Mouse (Mus musculus): ENCODE measurements around the gene Zcchc4. TPM values are rescaled to one million over a fixed set of nuclear protein-coding genes. Genes with fewer than 3 reads are reported as not detected.

Gene Zcchc4
- polyA plus RNA-seq, 1 experiment from 2014 or later, result 5.7 TPM

GRCm38 (mm10) chr5:52813312-52813711 lies 38.1 kb downstream of the Zcchc4 start:
- H3K36me3 ChIP-seq (ENCODE audit: control insufficient read depth, insufficient read depth, low read length), result peaks cover 7% of the 10 kb centered on the region
- no peaks in the 10 kb centered on the region for H3K27me3 ChIP-seq (ENCODE audit: control insufficient read depth, insufficient read depth, low read length)
- no peak overlapping the region for H3K9ac ChIP-seq (ENCODE audit: low read length)
- ATAC-seq (ENCODE audit: low FRiP score, low TSS enrichment), result no peak
- no peak overlapping the region for H3K4me3 ChIP-seq (ENCODE audit: low read depth, low read length)
- WGBS, result 92% methylated on average over 7 of the region's 7 CpGs
- DNase-seq (ENCODE audit: low spot score), result no peak
- H3K4me2 ChIP-seq (replicated peaks; ENCODE audit: low read depth), result no peak overlapping the region
- no peaks in the 10 kb centered on the region for H3K9me3 ChIP-seq (ENCODE audit: control insufficient read depth, low read length)
- no peak for TF ChIP-seq EP300 (optimal IDR thresholded peaks at IDR 0.05)
- no peak for TF ChIP-seq CTCF (IDR thresholded peaks at IDR 0.05; ENCODE audit: low read depth)
- H3K27ac ChIP-seq (replicated peaks), result no peak overlapping the region
- H3K4me1 ChIP-seq (replicated peaks; ENCODE audit: control insufficient read depth, insufficient read depth), result no peaks in the 10 kb centered on the region

- no peak for ATAC-seq (ENCODE audit: low FRiP score, low TSS enrichment)
- no peaks in the 10 kb centered on the region for H3K27me3 ChIP-seq (ENCODE audit: control insufficient read depth, insufficient read depth, low read length)
- no peak overlapping the region for H3K9ac ChIP-seq (ENCODE audit: low read length)
- H3K27ac ChIP-seq (replicated peaks), result no peak overlapping the region
- 87% methylated on average over 7 of the region's 7 CpGs for WGBS
- H3K4me1 ChIP-seq (replicated peaks; ENCODE audit: control insufficient read depth, insufficient read depth), result no peaks in the 10 kb centered on the region
- H3K4me2 ChIP-seq (replicated peaks; ENCODE audit: low read depth), result no peak overlapping the region
- no peaks in the 10 kb centered on the region for H3K9me3 ChIP-seq (ENCODE audit: control insufficient read depth, low read length)
- peaks cover 4% of the 10 kb centered on the region; the same call in 1 of the 2 replicates for H3K36me3 ChIP-seq (ENCODE audit: control insufficient read depth, insufficient read depth, low read length)
- H3K4me3 ChIP-seq (ENCODE audit: low read depth, low read length), result no peak overlapping the region
- TF ChIP-seq EP300 (optimal IDR thresholded peaks at IDR 0.05) (no peak), CTCF (IDR thresholded peaks at IDR 0.05; ENCODE audit: low read depth) (no peak)
- no peak for DNase-seq (ENCODE audit: low spot score)
These were observed 43.5 kb downstream of the Zcchc4 start for GRCm38 (mm10) chr5:52818676-52819075.

- WGBS, result 16% methylated on average over 3 of the region's 3 CpGs
- peak; percentile 57 for DNase-seq (ENCODE audit: low spot score)
- H3K9ac ChIP-seq (ENCODE audit: low read length), result no peak overlapping the region
These were observed 46.5 kb downstream of the Zcchc4 start for GRCm38 (mm10) chr5:52821691-52822090.

GRCm38 (mm10) chr5:52827923-52828322 lies 52.7 kb downstream of the Zcchc4 start:
- DNase-seq (ENCODE audit: low spot score) (no peak), ATAC-seq (ENCODE audit: low FRiP score, low TSS enrichment) (no peak)
- Histone ChIP-seq H3K36me3 (ENCODE audit: control insufficient read depth, insufficient read depth, low read length) (peaks cover 2% of the 10 kb centered on the region; the same call in 1 of the 2 replicates), H3K9me3 (ENCODE audit: control insufficient read depth, low read length) (no peaks in the 10 kb centered on the region), H3K4me1 (replicated peaks; ENCODE audit: control insufficient read depth, insufficient read depth) (no peaks in the 10 kb centered on the region), H3K27me3 (ENCODE audit: control insufficient read depth, insufficient read depth, low read length) (no peaks in the 10 kb centered on the region), H3K27ac (replicated peaks) (no peak overlapping the region), H3K4me3 (ENCODE audit: low read depth, low read length) (no peak overlapping the region), H3K4me2 (replicated peaks; ENCODE audit: low read depth) (no peak overlapping the region), H3K9ac (ENCODE audit: low read length) (no peak overlapping the region)
- TF ChIP-seq EP300 (optimal IDR thresholded peaks at IDR 0.05), result no peak
- TF ChIP-seq CTCF (IDR thresholded peaks at IDR 0.05; ENCODE audit: low read depth), result no peak
- 59% methylated on average over 4 of the region's 4 CpGs for WGBS

More at GRCm38 (mm10) chr5:52821691-52822090, 46.5 kb downstream of the Zcchc4 start:
- no peak overlapping the region for H3K27ac ChIP-seq (replicated peaks)
- peaks cover 5% of the 10 kb centered on the region for H3K36me3 ChIP-seq (ENCODE audit: control insufficient read depth, insufficient read depth, low read length)
- H3K4me3 ChIP-seq (ENCODE audit: low read depth, low read length), result no peak overlapping the region
- TF ChIP-seq CTCF (IDR thresholded peaks at IDR 0.05; ENCODE audit: low read depth) (peak; percentile 87), EP300 (optimal IDR thresholded peaks at IDR 0.05) (no peak)
- H3K4me1 ChIP-seq (replicated peaks; ENCODE audit: control insufficient read depth, insufficient read depth), result no peaks in the 10 kb centered on the region
- no peaks in the 10 kb centered on the region for H3K27me3 ChIP-seq (ENCODE audit: control insufficient read depth, insufficient read depth, low read length)
- no peak overlapping the region for H3K4me2 ChIP-seq (replicated peaks; ENCODE audit: low read depth)
- no peak for ATAC-seq (ENCODE audit: low FRiP score, low TSS enrichment)
- H3K9me3 ChIP-seq (ENCODE audit: control insufficient read depth, low read length), result no peaks in the 10 kb centered on the region

GRCm38 (mm10) chr5:52833005-52833404 lies 57.8 kb downstream of the Zcchc4 start:
- ATAC-seq (ENCODE audit: low FRiP score, low TSS enrichment) (no peak), DNase-seq (ENCODE audit: low spot score) (peak; percentile 53)
- 0 out of 2 replicates have a peak overlapping the region, but pooled peaks have one; percentile 36 for H3K9ac ChIP-seq (ENCODE audit: low read length)
- peaks cover 2% of the 10 kb centered on the region; the same call in 1 of the 2 replicates for H3K36me3 ChIP-seq (ENCODE audit: control insufficient read depth, insufficient read depth, low read length)
- 0 out of 2 replicates have a peak overlapping the region, but pooled peaks have one; percentile 77 for H3K4me3 ChIP-seq (ENCODE audit: low read depth, low read length)
- H3K4me1 ChIP-seq (replicated peaks; ENCODE audit: control insufficient read depth, insufficient read depth), result peaks cover 5% of the 10 kb centered on the region
- H3K9me3 ChIP-seq (ENCODE audit: control insufficient read depth, low read length), result no peaks in the 10 kb centered on the region
- peak overlapping the region; percentile 86 for H3K4me2 ChIP-seq (replicated peaks; ENCODE audit: low read depth)
- TF ChIP-seq CTCF (IDR thresholded peaks at IDR 0.05; ENCODE audit: low read depth) (no peak), EP300 (optimal IDR thresholded peaks at IDR 0.05) (no peak)
- no peaks in the 10 kb centered on the region for H3K27me3 ChIP-seq (ENCODE audit: control insufficient read depth, insufficient read depth, low read length)
- peak overlapping the region; percentile 83 for H3K27ac ChIP-seq (replicated peaks)

GRCm38 (mm10) chr5:52833761-52834274 lies 58.6 kb downstream of the Zcchc4 start, which contains the start of gene Anapc4:
Gene Anapc4 (plus strand): TSS chr5:52834012.
- under 1% methylated on average over 47 of the region's 50 CpGs for WGBS
- H3K27ac ChIP-seq (replicated peaks), result peak within 1 kb of the TSS; percentile 95
- peak within 1 kb of the TSS; percentile 86 for H3K4me2 ChIP-seq (replicated peaks; ENCODE audit: low read depth)
- no peaks in the 10 kb centered on the region for H3K9me3 ChIP-seq (ENCODE audit: control insufficient read depth, low read length)
- no peaks in the 10 kb centered on the region for H3K27me3 ChIP-seq (ENCODE audit: control insufficient read depth, insufficient read depth, low read length)
- H3K36me3 ChIP-seq (ENCODE audit: control insufficient read depth, insufficient read depth, low read length), result peaks cover 2% of the 10 kb centered on the region; the same call in 1 of the 2 replicates
- TF ChIP-seq CTCF (IDR thresholded peaks at IDR 0.05; ENCODE audit: low read depth) (no peak), EP300 (optimal IDR thresholded peaks at IDR 0.05) (no peak)
- peak; percentile 99 for ATAC-seq (ENCODE audit: low FRiP score, low TSS enrichment)
- DNase-seq (ENCODE audit: low spot score), result peak; percentile 100
- peak within 1 kb of the TSS; percentile 77 for H3K4me3 ChIP-seq (ENCODE audit: low read depth, low read length)
- peaks cover 5% of the 10 kb centered on the region for H3K4me1 ChIP-seq (replicated peaks; ENCODE audit: control insufficient read depth, insufficient read depth)
- H3K9ac ChIP-seq (ENCODE audit: low read length), result peak within 1 kb of the TSS; percentile 89

All from stomach, postnatal 0 days (tissue).